In genomic region chr6:115653939-115654338, GRCm38 (mm10) we compare ENCODE assay signal across 27 mouse cellular contexts. TPM values are rescaled to one million over a fixed set of nuclear protein-coding genes. Genes with fewer than 3 reads are reported as not detected.
DNase-seq lines count a peak whose midpoint lies in the region; ATAC-seq and TF ChIP-seq lines count a peak whose summit lies in the region.
"Had no signal": no experiment of that assay in that cellular context is flagged by ENCODE, and none has a peak within 500 bp of the region (broad histone marks: within the 10 kb centered on the region; RNA-seq: fewer than 3 reads in every experiment).

No protein-coding gene starts in this region.

- no peak overlapping the region for H3K4me2 ChIP-seq in liver, embryonic 12.5 days
- H3K4me2 ChIP-seq: embryonic facial prominence, embryonic 15.5 days; lung, embryonic 15.5 days; midbrain, embryonic 11.5 days had no signal

- peaks cover 7% of the 10 kb centered on the region for H3K36me3 ChIP-seq in megakaryocyte, embryonic 14.5 days (replicated peaks; ENCODE audit: low read length)
- H3K36me3 ChIP-seq in liver, embryonic 12.5 days = peaks cover 3% of the 10 kb centered on the region; the same call in 1 of the 2 replicates
- H3K36me3 ChIP-seq: embryonic facial prominence, embryonic 15.5 days; hindbrain, embryonic 10.5 days; lung, embryonic 15.5 days had no signal

- H3K27ac ChIP-seq in liver, embryonic 12.5 days = peak overlapping the region; percentile 54
- H3K27ac ChIP-seq in layer of hippocampus, adult 2 months = no peak overlapping the region
- H3K27ac ChIP-seq: embryonic facial prominence, embryonic 15.5 days; forebrain, embryonic 10.5 days; hindbrain, embryonic 10.5 days; hindbrain, postnatal 0 days; liver, embryonic 14.5 days; lung, embryonic 15.5 days had no signal

- ATAC-seq in megakaryocyte, adult 5-6 weeks (ENCODE audit: poor library complexity, severe bottlenecking) = no peak
- ATAC-seq in liver, embryonic 12.5 days = no peak
- ATAC-seq: activated CD4-positive, CD25-positive, alpha-beta regulatory T cell, adult 4 months; CD4-positive, CD25-positive, alpha-beta regulatory T cell, adult 4 months; forebrain, embryonic 16.5 days; hindbrain, postnatal 0 days; intestine, embryonic 16.5 days had no signal

- WGBS in liver, embryonic 12.5 days (ENCODE audit: insufficient replicate concordance) = 14% methylated on average over 2 of the region's 2 CpGs

- no peaks in the 10 kb centered on the region for H3K9me3 ChIP-seq in megakaryocyte, embryonic 14.5 days
- no peaks in the 10 kb centered on the region for H3K9me3 ChIP-seq in liver, embryonic 12.5 days (replicated peaks)
- H3K9me3 ChIP-seq: embryonic facial prominence, embryonic 15.5 days; forebrain, embryonic 10.5 days; hindbrain, embryonic 10.5 days; lung, embryonic 15.5 days had no signal

- no peaks in the 10 kb centered on the region for H3K27me3 ChIP-seq in megakaryocyte, embryonic 14.5 days (replicated peaks)
- H3K27me3 ChIP-seq in liver, embryonic 12.5 days (replicated peaks) = no peaks in the 10 kb centered on the region
- H3K27me3 ChIP-seq: embryonic facial prominence, embryonic 15.5 days; lung, embryonic 15.5 days had no signal

- DNase-seq in Muller cell, postnatal 12 days (ENCODE audit: inconsistent ontology term) = peak; percentile 12
- no peak for DNase-seq in spleen, adult 12 weeks (ENCODE audit: low spot score)
- DNase-seq in right cerebral cortex, adult 18-20 months = no peak
- no peak for DNase-seq in layer of hippocampus, adult 2 months (ENCODE audit: low spot score in 2 of 2)
- DNase-seq: adrenal gland, postnatal 10 days; cerebellum, adult 9-10 months; gastrocnemius, postnatal 25 days; kidney, adult 9 months; kidney, postnatal 25 days; layer of hippocampus, postnatal 36 days; lung, postnatal 36 days; right cerebral cortex, postnatal 25 days; thymus, postnatal 25 days had no signal

- no peak overlapping the region for H3K9ac ChIP-seq in liver, embryonic 12.5 days
- H3K9ac ChIP-seq: embryonic facial prominence, embryonic 15.5 days; liver, embryonic 14.5 days; lung, embryonic 15.5 days had no signal

- TF ChIP-seq CTCF in layer of hippocampus, adult 2 months (conservative IDR thresholded peaks at IDR 0.05) = no peak

- peak overlapping the region; percentile 64 for H3K4me3 ChIP-seq in megakaryocyte, embryonic 14.5 days (replicated peaks)
- H3K4me3 ChIP-seq in liver, embryonic 12.5 days = no peak overlapping the region
- no peak overlapping the region for H3K4me3 ChIP-seq in layer of hippocampus, adult 2 months
- H3K4me3 ChIP-seq: embryonic facial prominence, embryonic 15.5 days; forebrain, embryonic 10.5 days; hindbrain, embryonic 10.5 days; lung, embryonic 15.5 days had no signal

- peaks cover 97% of the 10 kb centered on the region for H3K4me1 ChIP-seq in megakaryocyte, embryonic 14.5 days
- H3K4me1 ChIP-seq in liver, embryonic 12.5 days = peaks cover 93% of the 10 kb centered on the region

RNA-seq across cellular contexts. Expression of gene Raf1, which starts 22.5 kb away (rescaled TPM):
- polyA plus RNA-seq in megakaryocyte, embryonic 14.5 days (2012; ENCODE audit: insufficient read depth, low replicate concordance) = 4.2 and 27.8 TPM in 2 replicates
- 140 and 149 TPM in 2 replicates for total RNA-seq in megakaryocyte, adult 5-6 weeks (2015)
- total RNA-seq in megakaryocyte, adult 5-6 weeks (2017) = 84.8 and 108 TPM in 2 replicates
- 52.4 and 53.2 TPM in 2 replicates for polyA plus RNA-seq in liver, embryonic 12.5 days (2016; fragmentation: Nextera tagmentation; extraction: Ambion mirVana)
- total RNA-seq in layer of hippocampus, adult 2 months (2021) = 10 to 100 TPM; 81.8 to 98.6 TPM

RNA-seq across cellular contexts. Expression of gene Mkrn2, which starts 52.2 kb away (rescaled TPM):
- 3.1 and 4.1 TPM in 2 replicates for polyA plus RNA-seq in megakaryocyte, embryonic 14.5 days (2012; ENCODE audit: insufficient read depth, low replicate concordance)
- total RNA-seq in megakaryocyte, adult 5-6 weeks (2015) = 5.4 and 8.7 TPM in 2 replicates
- total RNA-seq in megakaryocyte, adult 5-6 weeks (2017) = 22.7 and 22.8 TPM in 2 replicates
- polyA plus RNA-seq in liver, embryonic 12.5 days (2016; fragmentation: Nextera tagmentation; extraction: Ambion mirVana) = 14.4 and 15.3 TPM in 2 replicates
- 10 to 100 TPM; 31.6 to 35.4 TPM for total RNA-seq in layer of hippocampus, adult 2 months (2021)
